Mouse (Mus musculus) megakaryocyte-erythroid progenitor cell, adult 5-6 weeks (primary cell): ENCODE data around the gene D17H6S53E. TPM values are rescaled to one million over a fixed set of nuclear protein-coding genes. Genes with fewer than 3 reads are reported as not detected.
A peak's percentile ranks its signal among the peaks of the same experiment; 100 is the strongest.

Source experiments
- ATAC-seq: replicated peaks from 2 replicates; pipeline ENCODE4 v1.8.0; 2016; ENCODE audit warnings: mild to moderate bottlenecking, inconsistent platforms; ENCODE audit not compliant: severe bottlenecking, poor library complexity, low FRiP score, low TSS enrichment
- total RNA-seq, 2 experiments: library from RNA; stranded (forward) in 1 of 2; stranded (reverse) in 1 of 2; fragments of 200-1000, 215-1000 nt in 1 of 2; fragments of >200 nt in 1 of 2; fragmentation: Nextera tagmentation in 1 of 2; gene quantifications; 2 replicates each; pipeline ENCODE4 v1.2.3; 2014 to 2017

Gene D17H6S53E
- total RNA-seq (2014; fragmentation: Nextera tagmentation) (0.70 and 6.3 TPM in 2 replicates), total RNA-seq (2017) (4.4 and 9.0 TPM in 2 replicates)

GRCm38 (mm10) chr17:35126206-35126611 lies at the start of gene D17H6S53E:
Gene D17H6S53E (plus strand): TSS chr17:35126373.
- ATAC-seq, result peak; percentile 43

- ATAC-seq, result no peak
Measured at GRCm38 (mm10) chr17:35076507-35077176, 49.5 kb upstream of the D17H6S53E start, which contains the start of gene Ly6g6e. Gene Ly6g6e (plus strand): TSS chr17:35076902.

- ATAC-seq, result no peak
Measured at GRCm38 (mm10) chr17:35077285-35077684, 48.9 kb upstream of the D17H6S53E start.

GRCm38 (mm10) chr17:35077786-35078233 lies 48.4 kb upstream of the D17H6S53E start, which contains the start of gene Ly6g6d:
Gene Ly6g6d (minus strand): TSS chr17:35078065.
- no peak for ATAC-seq

GRCm38 (mm10) chr17:35079778-35080177 lies 46.4 kb upstream of the D17H6S53E start:
- peak; percentile 93 for ATAC-seq

GRCm38 (mm10) chr17:35080248-35080647 lies 45.9 kb upstream of the D17H6S53E start:
- ATAC-seq, result peak; percentile 29

- no peak for ATAC-seq
Measured at GRCm38 (mm10) chr17:35080710-35081109, 45.5 kb upstream of the D17H6S53E start.

GRCm38 (mm10) chr17:35082841-35083576 lies 43.2 kb upstream of the D17H6S53E start:
- ATAC-seq, result no peak

GRCm38 (mm10) chr17:35083929-35084497 lies 42.2 kb upstream of the D17H6S53E start:
- no peak for ATAC-seq

GRCm38 (mm10) chr17:35085208-35085865 lies 40.8 kb upstream of the D17H6S53E start, which contains the start of gene Ly6g6f:
Gene Ly6g6f (minus strand): TSS chr17:35085610.
- no peak for ATAC-seq

GRCm38 (mm10) chr17:35088151-35088550 lies 38.0 kb upstream of the D17H6S53E start:
- no peak for ATAC-seq

GRCm38 (mm10) chr17:35088825-35089644 lies 37.1 kb upstream of the D17H6S53E start, which contains the start of gene Abhd16a:
Gene Abhd16a (plus strand): TSS chr17:35089263.
- ATAC-seq, result peak; percentile 86

- peak; percentile 84 for ATAC-seq
Measured at GRCm38 (mm10) chr17:35090166-35090932, 35.8 kb upstream of the D17H6S53E start.

- no peak for ATAC-seq
Measured at GRCm38 (mm10) chr17:35092403-35093198, 33.6 kb upstream of the D17H6S53E start.

- no peak for ATAC-seq
Measured at GRCm38 (mm10) chr17:35094475-35095365, 31.5 kb upstream of the D17H6S53E start.

GRCm38 (mm10) chr17:35096597-35096996 lies 29.6 kb upstream of the D17H6S53E start:
- no peak for ATAC-seq
